Mouse (Mus musculus) brain, embryonic 14.5 days (tissue): Measurements from ENCODE around the gene Kmt2c. TPM values are rescaled to one million over a fixed set of nuclear protein-coding genes. Genes with fewer than 3 reads are reported as not detected.
"Not testable (repeated sequence)": the region's sequence is repeated elsewhere in the genome, so short reads cannot be mapped to it uniquely, and the experiment has no call there.

Experiments
- DNase-seq: peaks from one replicate; pipeline ENCODE4 v3.0.0-alpha.2; 2011; ENCODE audit warnings: low read depth
- CTCF ChIP-seq: fragments of 200-500 bp; IDR thresholded peaks from 2 replicates; pipeline ENCODE4 v1.5.1; 2012; ENCODE audit warnings: inconsistent platforms, mild to moderate bottlenecking, moderate library complexity, borderline replicate concordance; ENCODE audit not compliant: insufficient read depth, insufficient read length; ENCODE audit errors: extremely low read depth
- POLR2A ChIP-seq: fragments of 200-500 bp; IDR thresholded peaks from 2 replicates; pipeline ENCODE4 v1.6.1; 2012; ENCODE audit warnings: mild to moderate bottlenecking, inconsistent platforms, borderline replicate concordance; ENCODE audit not compliant: poor library complexity, insufficient read depth, insufficient read length, severe bottlenecking; ENCODE audit errors: extremely low read depth
- polyA plus RNA-seq: library from polyadenylated mRNA; depleted of rRNA; stranded (reverse); fragments of >200 nt; gene quantifications from 2 replicates; pipeline ENCODE4 v1.2.3, GENCODE M21; 2012; rRNA removed

Kmt2c gene
- polyA plus RNA-seq, 1 experiment, result 52.3 TPM

GRCm38 (mm10) chr5:25246473-25246865 is 252.1 kb downstream of the Kmt2c start:
- no peak for TF ChIP-seq CTCF
- TF ChIP-seq POLR2A, result no peak
- no peak for DNase-seq

DNA sequence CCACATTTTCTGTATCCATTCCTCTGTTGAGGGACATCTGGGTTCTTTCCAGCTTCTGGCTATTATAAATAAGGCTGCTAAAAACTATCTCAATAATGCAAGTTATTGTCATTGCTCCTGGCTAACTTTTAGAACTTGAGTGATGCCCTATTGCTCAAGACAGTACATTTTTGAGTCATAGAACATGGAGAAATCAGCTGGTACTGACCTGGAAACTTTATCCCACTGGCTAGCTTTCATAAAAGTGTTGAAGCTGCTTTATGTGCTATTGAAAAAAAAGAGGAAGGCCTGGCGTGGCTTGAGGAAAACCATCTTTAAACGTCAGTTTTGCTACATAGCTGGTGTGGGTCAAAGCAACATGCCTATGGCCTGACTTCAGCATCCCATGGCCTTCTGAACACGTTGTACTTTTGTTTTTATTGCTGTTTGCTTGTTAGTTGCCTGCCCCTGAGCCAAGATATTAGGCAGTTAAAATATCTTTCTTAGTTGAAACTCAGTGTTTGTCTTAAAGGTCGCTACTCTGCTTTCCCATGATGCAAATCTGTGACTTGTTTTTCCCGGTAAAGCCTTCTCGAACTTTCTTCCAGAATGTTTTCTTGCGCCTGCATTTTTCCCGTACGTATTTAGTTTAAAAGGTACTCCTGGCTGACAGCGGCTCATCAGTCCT is 252.6 kb downstream of the Kmt2c start:
- no peak for DNase-seq
- TF ChIP-seq CTCF, result no peak
- TF ChIP-seq POLR2A, result no peak

DNA sequence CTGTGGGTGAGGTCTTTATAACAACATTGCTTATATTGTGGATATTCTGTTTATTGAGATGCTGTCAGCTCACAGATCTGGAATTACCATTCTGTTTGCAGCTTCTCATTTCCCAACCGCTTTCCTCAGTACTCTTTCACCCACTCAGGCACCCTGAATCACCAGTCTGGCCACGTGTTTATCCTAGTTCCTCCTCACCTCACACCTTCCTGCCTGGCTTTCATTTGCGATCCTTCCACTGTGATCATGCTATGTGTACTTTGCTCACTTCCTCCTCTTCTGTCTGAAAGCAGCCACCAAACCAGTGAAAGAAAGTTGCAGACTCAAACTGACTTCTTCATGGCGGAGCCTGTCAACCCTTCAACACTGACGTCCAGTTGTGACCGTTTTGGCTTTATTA is 255.5 kb downstream of the Kmt2c start:
- TF ChIP-seq CTCF (no peak), POLR2A (no peak)
- no peak for DNase-seq

DNA sequence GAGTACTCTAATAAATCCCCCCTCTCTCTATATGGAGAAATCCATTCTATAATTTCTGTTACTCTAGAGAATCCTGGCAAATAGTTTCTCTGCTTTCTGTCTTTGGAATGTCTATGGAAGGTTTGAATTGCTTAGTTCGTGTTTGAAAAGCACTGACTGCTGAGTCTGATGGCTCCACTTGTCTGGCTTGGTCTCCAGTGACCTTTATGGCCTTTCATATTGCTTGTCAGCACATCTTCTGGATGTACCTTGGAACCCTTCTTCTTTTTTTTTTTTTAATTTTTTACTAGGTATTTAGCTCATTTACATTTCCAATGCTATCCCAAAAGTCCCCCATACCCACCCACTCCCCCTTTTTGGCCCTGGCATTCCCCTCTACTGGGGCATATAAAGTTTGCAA is 274.2 kb downstream of the Kmt2c start:
- not testable (repeated sequence) for DNase-seq

GRCm38 (mm10) chr5:25222752-25223702 is 275.6 kb downstream of the Kmt2c start, which contains the start of gene E130116L18Rik:
Gene E130116L18Rik, minus strand, starts transcription at chr5:25223153.
- DNase-seq, result peak; percentile 92
- peak; percentile 93 for TF ChIP-seq POLR2A
- TF ChIP-seq CTCF, result no peak

Other genes starting within 250 kb of the Kmt2c start
- gene Cct8l1, start 17.3 kb upstream of the Kmt2c start, polyA plus RNA-seq, result 0.04 TPM in 1 of 2 replicates, not detected in the other
- gene Xrcc2, start 207.0 kb upstream of the Kmt2c start, polyA plus RNA-seq, result 7.9 and 12.0 TPM in 2 replicates